Mouse (Mus musculus) hindbrain, embryonic 16.5 days (tissue): ENCODE measurements at regions not wholly inside any gene's neighbourhood (a gene's known extent, or its start where the extent isn't known, plus 50 kb on each side); places are given as distances from the start of the nearest gene placed in this dataset.

Experiments used
- ATAC-seq: fragments of 200-750 bp; cut with Nextera tagmentation; 2 replicates; pipeline ENCODE4 v1.8.0; 2017; ENCODE audit warnings: moderate TSS enrichment, moderate library complexity
- H3K27ac ChIP-seq: fragments of 300-500 bp; sonication (generic); 2 replicates; pipeline ENCODE4 v1.5.1; 2014; ENCODE audit warnings: low read depth, mild to moderate bottlenecking, control low read depth, low read length, moderate library complexity
- H3K27me3 ChIP-seq: fragments of 300-500 bp; sonication (generic); replicated peaks from 2 replicates; pipeline ENCODE4 v1.6.1; 2014; ENCODE audit warnings: low read length; ENCODE audit not compliant: control insufficient read depth, insufficient read depth
- H3K36me3 ChIP-seq: fragments of 300-500 bp; sonication (generic); 2 replicates; pipeline ENCODE4 v1.6.1; 2014; ENCODE audit warnings: mild to moderate bottlenecking, low read length, moderate library complexity, mixed read lengths; ENCODE audit not compliant: control insufficient read depth, insufficient read depth
- H3K4me1 ChIP-seq: fragments of 300-500 bp; sonication (generic); 2 replicates; pipeline ENCODE4 v1.6.1; 2014; ENCODE audit warnings: low read depth, low read length; ENCODE audit not compliant: control insufficient read depth, insufficient read depth
- H3K4me2 ChIP-seq: fragments of 300-500 bp; sonication (generic); 2 replicates; pipeline ENCODE4 v1.6.1; 2014; ENCODE audit warnings: mild to moderate bottlenecking, low read length, control low read depth, moderate library complexity
- H3K4me3 ChIP-seq: fragments of 300-500 bp; sonication (generic); 2 replicates; pipeline ENCODE4 v1.5.1; 2014; ENCODE audit warnings: mild to moderate bottlenecking, low read length, control low read depth, moderate library complexity
- H3K9ac ChIP-seq: fragments of 300-500 bp; sonication (generic); 2 replicates; pipeline ENCODE4 v1.6.1; 2014; ENCODE audit warnings: low read depth, mild to moderate bottlenecking, control low read depth, low read length, moderate library complexity
- H3K9me3 ChIP-seq: fragments of 300-500 bp; sonication (generic); 2 replicates; pipeline ENCODE4 v1.6.1; 2014; ENCODE audit warnings: mild to moderate bottlenecking, low read length, moderate library complexity; ENCODE audit not compliant: control insufficient read depth
- WGBS: fragments of 180-500 bp; shearing (Covaris S2); extraction: QIAGEN DNeasy Blood & Tissue Kit; methylation state at CpG from one replicate; pipeline ENCODE4 v1.1.7; 2014; 5-methylcytosine and 5-hydroxymethylcytosine counted together

- 86% methylated on average over 5 of the region's 5 CpGs for WGBS
- Histone ChIP-seq H3K4me3 (no peak overlapping the region), H3K9ac (no peak overlapping the region), H3K9me3 (no peaks in the 10 kb centered on the region), H3K27me3 (no peaks in the 10 kb centered on the region), H3K4me2 (no peak overlapping the region), H3K27ac (no peak overlapping the region), H3K36me3 (no peaks in the 10 kb centered on the region), H3K4me1 (no peaks in the 10 kb centered on the region)
- no peak for ATAC-seq
Measured at GRCm38 (mm10) chr1:187536263-187536662, 72.3 kb upstream of the Esrrg start.

- H3K4me3 ChIP-seq: no peak overlapping the region
- H3K9me3 ChIP-seq: no peaks in the 10 kb centered on the region
- no peaks in the 10 kb centered on the region for H3K36me3 ChIP-seq
- 84% methylated on average over 3 of the region's 3 CpGs for WGBS
- no peaks in the 10 kb centered on the region for H3K27me3 ChIP-seq
- H3K9ac ChIP-seq: no peak overlapping the region
- H3K4me2 ChIP-seq: no peak overlapping the region
- no peak overlapping the region for H3K27ac ChIP-seq
- no peaks in the 10 kb centered on the region for H3K4me1 ChIP-seq
- ATAC-seq: no peak
Measured at GRCm38 (mm10) chr1:187556718-187557117, 51.9 kb upstream of the Esrrg start.
